Mouse (Mus musculus): ENCODE data around the gene Tmem50a.

Tmem50a gene

GRCm38 (mm10) chr4:134852438-134853255 is 62.2 kb downstream of the Tmem50a start:
- no peak for DNase-seq (ENCODE audit: low read depth, low spot score)

- no peak for DNase-seq (ENCODE audit: low read depth, low spot score)
Observed at GRCm38 (mm10) chr4:134851876-134852275, 62.9 kb downstream of the Tmem50a start.

- no peak for DNase-seq (ENCODE audit: low read depth, low spot score)
Observed at GRCm38 (mm10) chr4:134851236-134851635, 63.6 kb downstream of the Tmem50a start.

GRCm38 (mm10) chr4:134850551-134850950 is 64.3 kb downstream of the Tmem50a start:
- DNase-seq (ENCODE audit: low read depth, low spot score) = no peak

All from retina, adult 2 months (tissue).